Mouse (Mus musculus): ENCODE results near the gene Rps6ka5. TPM values are rescaled to one million over a fixed set of nuclear protein-coding genes. Genes with fewer than 3 reads are reported as not detected.

Gene Rps6ka5
- total RNA-seq, 2 experiments from 2014 or later = 25.7 to 26.0 TPM

DNA sequence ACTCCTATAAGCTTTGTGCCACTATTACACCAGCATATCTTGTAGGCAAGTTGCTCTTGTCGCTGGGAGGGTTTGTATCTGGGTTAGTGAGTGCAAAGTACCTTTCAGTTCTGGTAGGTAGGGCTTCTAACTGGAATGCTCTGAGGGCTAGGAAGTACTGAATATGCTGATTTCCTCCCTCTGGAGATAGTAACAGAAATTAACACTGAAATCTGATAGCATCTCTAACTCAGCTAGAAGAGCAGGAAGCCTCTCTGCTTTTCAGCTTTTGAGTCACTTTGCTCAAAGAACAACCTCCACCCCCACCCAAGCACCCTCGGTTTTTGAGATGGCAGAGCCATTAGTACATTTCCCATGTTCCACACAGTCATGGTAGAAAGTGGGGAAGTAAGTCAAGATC lies 15.7 kb upstream of the Rps6ka5 start:
- no peak for TF ChIP-seq CTCF (conservative IDR thresholded peaks at IDR 0.05)
- H3K27ac ChIP-seq = no peak overlapping the region

DNA sequence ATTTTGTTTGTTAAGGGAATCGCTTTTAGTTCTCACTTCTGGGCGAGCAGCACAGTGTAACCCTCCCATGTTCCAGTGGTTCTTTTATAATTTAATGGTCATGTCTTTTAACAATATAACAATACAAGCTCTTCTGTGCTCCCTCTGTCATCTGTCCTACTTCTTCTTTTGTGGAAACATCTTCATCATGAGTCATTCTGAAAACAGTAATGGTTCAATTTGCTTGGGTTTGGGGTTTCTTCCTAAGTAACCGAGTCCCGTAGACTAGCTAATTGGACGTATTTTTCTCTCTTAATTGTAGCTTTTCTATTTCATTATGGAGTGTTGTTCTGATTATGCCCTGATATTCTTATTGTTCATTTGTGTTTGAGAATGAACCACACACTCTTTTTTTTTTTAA lies 13.5 kb upstream of the Rps6ka5 start:
- no peak for TF ChIP-seq CTCF (conservative IDR thresholded peaks at IDR 0.05)
- no peak overlapping the region for H3K27ac ChIP-seq
- no peak overlapping the region for H3K4me3 ChIP-seq
- no peak for DNase-seq (ENCODE audit: low spot score in 2 of 2)

More for the DNA sequence above, 15.7 kb upstream of the Rps6ka5 start:
- no peak overlapping the region for H3K4me3 ChIP-seq
- DNase-seq (ENCODE audit: low spot score in 2 of 2) = no peak

DNA sequence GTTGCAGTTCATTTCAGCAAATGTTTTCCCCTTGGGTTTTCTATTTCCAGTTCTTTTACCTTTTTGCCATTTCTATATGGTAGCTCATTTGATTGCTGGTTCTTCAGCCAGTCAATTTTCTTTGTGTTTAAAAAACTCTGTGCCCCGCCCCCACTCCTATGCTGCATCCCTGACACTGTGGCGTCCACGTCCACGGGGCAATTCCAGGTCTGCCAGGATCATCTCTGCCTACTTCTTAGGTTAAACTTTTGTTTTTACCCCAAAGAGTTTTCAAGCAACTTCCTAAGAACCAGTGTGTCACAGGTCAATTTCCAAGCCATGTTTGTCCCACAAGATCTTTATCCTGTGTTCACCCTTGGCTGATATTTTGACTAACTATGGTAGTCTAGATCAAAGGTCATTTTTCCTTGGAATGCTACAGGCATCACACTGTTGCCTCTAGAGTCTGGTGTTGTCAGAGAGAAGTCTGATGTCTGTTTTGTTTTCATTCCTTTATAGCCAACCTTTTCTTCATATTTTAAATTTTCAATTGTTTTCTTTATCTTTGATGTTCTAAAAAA lies 12.3 kb upstream of the Rps6ka5 start:
- H3K4me3 ChIP-seq = no peak overlapping the region
- DNase-seq (ENCODE audit: low spot score in 2 of 2) = no peak
- H3K27ac ChIP-seq = no peak overlapping the region
- TF ChIP-seq CTCF (conservative IDR thresholded peaks at IDR 0.05) = no peak

DNA sequence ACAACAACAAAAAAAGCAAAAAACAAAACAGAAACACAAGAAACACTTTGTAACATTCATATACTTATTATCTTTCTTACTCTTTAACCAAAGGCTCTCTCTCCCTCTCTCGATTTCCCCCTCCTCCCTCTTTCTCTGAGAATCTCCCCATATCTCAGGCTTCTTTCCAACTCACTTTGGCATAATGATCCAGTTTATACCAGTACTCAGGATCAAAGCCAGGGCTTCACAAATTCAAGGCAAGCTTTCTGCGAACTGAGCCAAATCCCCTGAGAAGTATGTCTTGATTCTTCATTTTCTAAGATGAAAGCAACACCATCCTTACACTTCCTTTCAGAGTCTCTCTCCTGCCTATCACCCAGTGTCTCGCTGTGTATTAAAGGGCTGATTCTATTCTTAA lies 11.7 kb upstream of the Rps6ka5 start:
- Histone ChIP-seq H3K4me3 (no peak overlapping the region), H3K27ac (no peak overlapping the region)
- DNase-seq (ENCODE audit: low spot score in 2 of 2) = no peak
- no peak for TF ChIP-seq CTCF (conservative IDR thresholded peaks at IDR 0.05)

DNA sequence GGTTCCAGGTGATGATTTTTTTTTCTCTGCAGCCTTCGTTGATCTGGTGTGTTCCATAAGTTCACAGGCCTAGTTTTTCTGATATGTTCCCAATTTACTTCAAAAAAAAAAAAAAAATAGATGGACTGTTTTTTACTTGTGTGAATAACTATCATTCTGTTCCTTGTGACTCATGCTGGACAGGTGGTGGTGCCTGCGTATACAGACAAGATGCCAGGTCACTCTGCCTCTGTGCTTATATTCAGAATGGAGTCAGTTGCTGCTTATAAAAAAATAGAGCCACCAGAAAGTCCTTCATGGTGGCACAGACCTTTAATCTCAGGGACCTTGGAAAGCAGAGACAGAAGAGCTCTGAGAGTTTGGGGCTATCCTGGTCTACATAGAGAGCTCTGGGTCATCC lies 8.8 kb upstream of the Rps6ka5 start:
- Histone ChIP-seq H3K27ac (no peak overlapping the region), H3K4me3 (no peak overlapping the region)
- TF ChIP-seq CTCF (conservative IDR thresholded peaks at IDR 0.05) = no peak
- DNase-seq (ENCODE audit: low spot score in 2 of 2) = no peak

DNA sequence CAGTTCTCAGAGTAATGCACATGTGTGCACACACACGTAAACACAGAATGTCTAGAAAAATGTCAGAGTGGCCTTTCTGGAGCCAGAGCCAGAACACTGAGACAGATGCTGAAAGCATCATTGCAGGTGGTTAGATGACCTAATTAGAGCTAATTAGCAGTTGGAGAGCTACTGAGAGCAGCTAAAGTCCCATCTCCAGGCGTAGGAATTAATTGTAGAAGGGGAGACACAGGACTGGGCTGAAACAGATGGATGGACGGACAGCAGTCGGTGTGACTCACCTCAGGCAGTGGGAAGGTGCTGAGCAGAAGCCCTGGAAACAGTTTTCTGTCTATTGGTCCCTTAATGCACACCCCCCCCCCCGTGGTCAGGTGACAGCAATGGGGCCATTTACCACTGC lies 8.4 kb upstream of the Rps6ka5 start:
- H3K4me3 ChIP-seq = no peak overlapping the region
- TF ChIP-seq CTCF (conservative IDR thresholded peaks at IDR 0.05) = no peak
- no peak overlapping the region for H3K27ac ChIP-seq
- DNase-seq (ENCODE audit: low spot score in 2 of 2) = no peak

DNA sequence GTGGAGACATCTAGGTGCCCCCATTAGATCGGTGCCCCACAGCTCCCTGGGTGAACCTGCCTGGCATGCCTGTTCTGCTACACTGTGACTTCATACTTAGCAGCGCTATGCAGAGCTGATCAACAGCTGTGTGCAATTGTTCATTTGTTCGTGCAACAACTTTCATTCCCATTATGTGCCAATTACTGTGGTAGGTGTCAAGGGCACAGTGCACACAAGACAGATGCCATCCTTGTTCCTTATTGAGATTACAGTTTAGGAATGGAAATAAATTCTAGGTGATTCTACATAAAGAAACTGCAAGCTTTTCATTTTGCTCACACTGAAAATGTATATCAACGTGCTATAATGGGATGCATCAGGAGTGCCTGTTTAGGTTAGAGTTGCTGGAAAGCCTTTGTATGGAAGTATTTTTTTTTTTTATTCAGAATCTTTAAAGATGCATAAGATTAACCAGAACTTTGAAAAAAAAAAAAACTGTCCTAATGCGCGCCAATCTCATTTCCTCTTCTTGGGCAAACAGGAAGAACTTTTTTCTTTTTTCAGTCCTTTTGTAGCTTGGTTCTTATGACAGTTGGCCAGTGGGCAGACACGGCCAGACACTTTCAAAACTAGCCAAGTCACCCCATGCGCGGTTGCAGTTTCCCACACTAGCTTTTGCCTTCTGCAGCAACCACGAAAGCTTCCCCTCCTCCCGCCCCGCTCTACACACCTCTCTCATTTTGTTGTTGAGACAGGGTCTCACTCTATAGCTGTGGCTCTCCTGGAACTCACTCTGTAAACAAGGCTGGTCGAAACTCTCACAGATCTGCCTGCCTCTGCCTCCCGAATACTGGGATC lies 2.1 kb upstream of the Rps6ka5 start:
- Histone ChIP-seq H3K4me3 (no peak overlapping the region), H3K27ac (no peak overlapping the region)
- DNase-seq (ENCODE audit: low spot score in 2 of 2) = no peak
- TF ChIP-seq CTCF (conservative IDR thresholded peaks at IDR 0.05) = no peak

DNA sequence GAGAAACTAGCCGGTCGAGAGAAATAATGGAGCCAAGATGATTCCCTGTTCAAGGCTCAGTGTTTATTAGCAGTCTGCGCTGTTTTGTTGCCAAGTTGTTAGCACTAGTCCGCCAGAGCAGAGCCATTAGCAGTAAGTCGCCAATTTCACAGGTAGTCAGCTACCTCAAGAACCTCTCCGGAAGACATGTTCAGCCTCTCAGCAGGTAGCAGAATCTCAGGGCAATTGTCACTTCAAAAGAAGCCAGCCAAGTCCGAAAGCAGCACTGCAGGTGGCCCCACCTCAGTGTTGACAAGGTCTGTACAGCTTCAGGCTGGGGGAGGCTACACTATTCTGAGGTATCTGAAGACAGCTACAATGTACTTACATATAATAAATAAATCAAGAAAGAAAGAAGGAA lies 1.1 kb upstream of the Rps6ka5 start:
- TF ChIP-seq CTCF (conservative IDR thresholded peaks at IDR 0.05) = no peak
- no peak for DNase-seq (ENCODE audit: low spot score in 2 of 2)
- no peak overlapping the region for H3K4me3 ChIP-seq
- no peak overlapping the region for H3K27ac ChIP-seq

DNA sequence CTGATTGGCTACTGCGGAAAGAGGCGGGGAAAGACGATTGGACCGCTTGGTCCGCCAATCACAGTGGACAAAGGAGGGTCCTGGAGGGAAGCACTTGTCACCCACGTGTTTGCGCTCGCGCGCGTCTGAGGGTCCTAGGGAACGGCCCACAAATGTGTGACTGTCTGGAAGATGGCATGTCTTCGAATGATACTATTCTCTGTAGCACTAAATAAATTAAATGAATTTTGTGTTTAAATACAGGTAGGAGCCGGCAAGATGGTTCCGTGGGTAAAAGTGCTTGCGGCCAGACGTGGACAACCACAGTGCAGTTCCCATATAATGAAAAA lies 1.4 kb downstream of the Rps6ka5 start:
- peak overlapping the region; percentile 58 for H3K4me3 ChIP-seq
- H3K27ac ChIP-seq = peak overlapping the region; percentile 36; the same call in 1 of the 2 replicates
- no peak for DNase-seq (ENCODE audit: low spot score in 2 of 2)
- TF ChIP-seq CTCF (conservative IDR thresholded peaks at IDR 0.05) = no peak

DNA sequence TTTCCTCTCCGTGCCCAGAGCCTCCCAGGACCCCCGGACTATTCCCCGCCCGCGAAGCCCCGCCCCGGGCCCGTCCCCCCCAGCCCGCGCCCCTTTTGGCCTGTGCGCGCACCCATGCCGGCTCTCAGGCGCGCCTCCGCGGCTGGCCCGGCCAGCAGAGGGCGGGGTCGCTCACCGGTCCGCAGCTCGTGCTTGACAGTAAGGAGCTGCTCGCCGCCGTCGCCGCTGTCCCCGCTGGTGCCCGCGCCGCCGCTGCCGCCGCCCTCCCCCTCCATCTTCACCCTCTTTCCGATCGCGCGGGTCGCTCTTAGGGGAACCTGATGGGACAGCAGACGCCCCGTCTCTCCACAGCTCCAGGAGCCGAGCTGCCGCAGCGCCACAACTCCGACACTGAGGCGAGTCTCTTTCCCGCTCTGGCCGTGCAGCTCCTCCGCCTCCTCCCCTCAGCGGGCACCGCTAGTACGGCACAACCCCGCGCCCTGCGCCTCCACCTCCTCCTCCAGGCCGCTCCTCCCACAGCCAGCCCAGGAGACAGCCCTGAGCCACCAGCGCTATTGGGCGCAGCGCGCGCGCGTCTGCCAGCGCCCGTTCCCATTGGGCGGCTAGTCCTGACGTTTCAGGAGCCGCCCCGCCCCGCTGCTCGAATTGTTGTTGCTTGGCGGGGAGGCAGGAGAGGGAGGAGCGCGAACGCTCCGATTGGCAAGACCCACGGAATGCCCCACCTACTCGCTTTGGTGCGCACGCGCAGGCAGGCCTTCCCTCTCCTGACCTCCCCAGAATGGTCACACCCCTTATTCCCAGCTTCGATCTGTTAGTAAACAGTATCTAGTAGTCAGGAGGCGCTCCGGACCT lies 2.0 kb downstream of the Rps6ka5 start:
- peak; percentile 99 to 100 for DNase-seq (ENCODE audit: low spot score in 2 of 2)
- TF ChIP-seq CTCF (conservative IDR thresholded peaks at IDR 0.05) = peak; percentile 65
- Histone ChIP-seq H3K27ac (peak overlapping the region; percentile 96), H3K4me3 (peak overlapping the region; percentile 84)

DNA sequence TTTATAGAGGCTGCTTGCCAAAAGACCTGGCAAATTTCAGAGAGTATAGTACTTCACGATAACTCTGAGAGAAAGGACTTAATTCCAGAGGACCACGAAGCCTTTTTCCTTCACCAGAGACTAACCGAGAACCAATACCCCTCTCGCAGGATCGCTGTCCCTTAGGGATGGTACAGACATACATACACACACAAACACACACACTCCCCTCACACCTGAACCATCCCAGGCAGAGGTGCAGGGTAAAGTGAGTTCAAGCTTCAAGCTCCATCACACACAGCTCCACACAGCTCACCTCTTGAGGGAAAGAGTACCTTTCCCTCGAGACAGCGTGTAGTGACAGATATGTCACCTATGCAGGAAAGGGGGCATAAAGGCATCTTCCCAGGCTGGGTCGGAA lies 2.6 kb downstream of the Rps6ka5 start:
- DNase-seq (ENCODE audit: low spot score in 2 of 2) = no peak
- no peak for TF ChIP-seq CTCF (conservative IDR thresholded peaks at IDR 0.05)
- peak overlapping the region; percentile 96 for H3K27ac ChIP-seq
- H3K4me3 ChIP-seq = peak overlapping the region; percentile 84

DNA sequence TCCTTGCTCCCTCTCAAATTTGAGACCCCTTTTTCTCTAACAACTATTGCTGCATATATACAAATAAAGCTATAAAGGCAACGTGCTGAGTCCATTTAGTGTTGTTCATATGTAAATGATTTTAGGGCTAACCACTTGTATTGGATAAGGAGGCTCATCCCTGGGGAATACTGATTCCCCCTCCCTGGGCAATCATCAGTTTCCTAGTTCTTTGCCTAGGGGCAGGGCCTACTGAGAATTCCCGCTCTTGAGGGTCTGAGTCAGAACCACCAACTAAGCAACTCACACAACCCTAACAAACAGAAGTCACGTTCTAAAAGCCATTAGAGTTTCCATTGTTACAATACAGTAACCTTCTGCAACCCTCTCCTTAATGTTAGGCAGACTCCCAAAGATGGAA lies 6.0 kb downstream of the Rps6ka5 start:
- no peak overlapping the region for H3K4me3 ChIP-seq
- DNase-seq (ENCODE audit: low spot score in 2 of 2) = no peak
- no peak overlapping the region for H3K27ac ChIP-seq
- TF ChIP-seq CTCF (conservative IDR thresholded peaks at IDR 0.05) = no peak

DNA sequence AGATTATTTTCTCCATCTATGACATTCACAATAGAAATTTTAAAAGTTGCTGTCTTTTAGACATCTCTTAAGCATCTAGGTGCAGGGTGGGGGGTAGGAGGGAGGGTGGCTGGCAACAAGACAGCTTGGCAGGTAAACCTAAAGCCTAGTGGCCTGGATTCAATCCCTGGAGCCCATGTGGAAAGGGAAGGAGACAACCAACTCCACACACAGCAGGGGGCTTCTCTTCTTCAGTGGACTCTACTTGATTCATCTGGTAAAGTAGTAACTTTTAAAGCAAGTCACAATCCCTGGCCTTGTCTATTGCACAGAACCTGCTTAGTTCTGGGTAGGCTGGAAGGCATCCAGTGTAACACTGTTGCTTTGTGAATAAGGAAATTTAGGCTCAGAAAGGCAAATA lies 9.3 kb downstream of the Rps6ka5 start:
- no peak for TF ChIP-seq CTCF (conservative IDR thresholded peaks at IDR 0.05)

More for the DNA sequence above, 9.3 kb downstream of the Rps6ka5 start:
- Histone ChIP-seq H3K4me3 (no peak overlapping the region), H3K27ac (no peak overlapping the region)
- no peak for DNase-seq (ENCODE audit: low spot score in 2 of 2)
